ENCODE assay signal across 17 mouse cellular contexts in genomic region chr11:103716971-103717370, GRCm38 (mm10). TPM values are rescaled to one million over a fixed set of nuclear protein-coding genes. Genes with fewer than 3 reads are reported as not detected.
"Had no signal": no experiment of that assay in that cellular context is flagged by ENCODE, and none has a peak within 500 bp of the region (broad histone marks: within the 10 kb centered on the region; RNA-seq: fewer than 3 reads in every experiment).

No protein-coding gene starts in this region.

- H3K4me2 ChIP-seq: limb, embryonic 13.5 days had no signal

- H3K9ac ChIP-seq: limb, embryonic 13.5 days; liver, embryonic 14.5 days had no signal

- H3K27ac ChIP-seq: kidney, postnatal 0 days; layer of hippocampus, adult 2 months; limb, embryonic 13.5 days; liver, embryonic 14.5 days; stomach, postnatal 0 days had no signal

- H3K4me3 ChIP-seq: layer of hippocampus, adult 2 months; limb, embryonic 13.5 days had no signal

- H3K9me3 ChIP-seq: limb, embryonic 13.5 days had no signal

- DNase-seq: kidney, adult 11 months; kidney, adult 9 months; kidney, postnatal 4 days; left cerebral cortex, postnatal 4 days; lung, adult 18-20 months; lung, postnatal 36 days; thymus, adult 18-20 months; thymus, postnatal 14 days had no signal

- H3K27me3 ChIP-seq: limb, embryonic 13.5 days had no signal

- H3K36me3 ChIP-seq: limb, embryonic 13.5 days had no signal

RNA-seq across cellular contexts. Expression of gene Wnt9b, which starts 32.6 kb away (rescaled TPM):
- total RNA-seq: left cerebral cortex, postnatal 4 days; megakaryocyte progenitor cell, adult 5-6 weeks had no signal
- polyA plus RNA-seq: lung, embryonic 16.5 days; stomach, postnatal 0 days had no signal

RNA-seq across cellular contexts. Expression of gene Wnt3, which starts 57.0 kb away (rescaled TPM):
- total RNA-seq: liver, adult 2 months; megakaryocyte progenitor cell, adult 5-6 weeks had no signal
- polyA plus RNA-seq: liver, adult 2 months; urinary bladder, adult 2 months had no signal
